Mouse (Mus musculus): ENCODE results near the gene Cdk16. TPM values are rescaled to one million over a fixed set of nuclear protein-coding genes. Genes with fewer than 3 reads are reported as not detected.

Cdk16 gene
- total and polyA plus RNA-seq, 3 experiments, result 145 to 254 (median 176) TPM

Other genes with a start within 250 kb of the Cdk16 start
- gene Rgn, start 138.2 kb upstream of the Cdk16 start, total RNA-seq (2021), result 1 to 10 TPM in 1 of 2 experiments, under 1 TPM in 1; 0.93 to 4.7 TPM
- 0.08 and 0.13 TPM in 2 replicates for gene Rgn, start 138.2 kb upstream of the Cdk16 start, polyA plus RNA-seq (2012; rRNA removed)
- gene Rbm10, start 70.5 kb upstream of the Cdk16 start, total RNA-seq (2021), result 10 to 100 TPM; 29.6 to 39.5 TPM
- 50.0 and 63.8 TPM in 2 replicates for gene Rbm10, start 70.5 kb upstream of the Cdk16 start, polyA plus RNA-seq (2012; rRNA removed)
- 100 to 1,000 TPM; 316 to 341 TPM for gene Ndufb11, start 70.3 kb upstream of the Cdk16 start, total RNA-seq (2021)
- gene Ndufb11, start 70.3 kb upstream of the Cdk16 start, polyA plus RNA-seq (2012; rRNA removed), result 86.3 and 101 TPM in 2 replicates
- gene Uba1, start 29.6 kb upstream of the Cdk16 start, total RNA-seq (2021), result 100 to 1,000 TPM; 395 to 455 TPM
- gene Uba1, start 29.6 kb upstream of the Cdk16 start, polyA plus RNA-seq (2012; rRNA removed), result 426 and 599 TPM in 2 replicates
- 10 to 100 TPM; 23.4 to 25.5 TPM for gene Usp11, start 16.0 kb downstream of the Cdk16 start, total RNA-seq (2021)
- 13.6 and 14.7 TPM in 2 replicates for gene Usp11, start 16.0 kb downstream of the Cdk16 start, polyA plus RNA-seq (2012; rRNA removed)
- gene Araf, start 109.9 kb downstream of the Cdk16 start, total RNA-seq (2021), result 100 to 1,000 TPM; 120 to 133 TPM
- gene Araf, start 109.9 kb downstream of the Cdk16 start, polyA plus RNA-seq (2012; rRNA removed), result 229 and 248 TPM in 2 replicates
- 10 to 100 TPM; 20.7 to 45.5 TPM for gene Timp1, start 182.2 kb downstream of the Cdk16 start, total RNA-seq (2021)
- 34.9 and 39.0 TPM in 2 replicates for gene Timp1, start 182.2 kb downstream of the Cdk16 start, polyA plus RNA-seq (2012; rRNA removed)
- 10 to 100 TPM in 1 of 2 experiments, 1 to 10 TPM in 1; 8.1 to 12.4 TPM for gene Syn1, start 233.1 kb downstream of the Cdk16 start, total RNA-seq (2021)
- 11.4 and 12.2 TPM in 2 replicates for gene Syn1, start 233.1 kb downstream of the Cdk16 start, polyA plus RNA-seq (2012; rRNA removed)
- gene Cfp, start 243.6 kb downstream of the Cdk16 start, total RNA-seq (2021), result 10 to 100 TPM; 11.6 to 12.1 TPM
- gene Cfp, start 243.6 kb downstream of the Cdk16 start, polyA plus RNA-seq (2012; rRNA removed), result 23.6 and 24.0 TPM in 2 replicates

Measured in adrenal gland, adult 2 months (tissue).